Mouse (Mus musculus) MEL (cell line): Measurements from ENCODE around the gene Angptl8. TPM values are rescaled to one million over a fixed set of nuclear protein-coding genes. Genes with fewer than 3 reads are reported as not detected.
A peak's percentile ranks its signal among the peaks of the same experiment; 100 is the strongest.

Experiments
- DNase-seq: peaks from one replicate; pipeline ENCODE4 v3.0.0; 2011; ENCODE audit warnings: low read depth, low spot score
- H3K27ac ChIP-seq: 2 replicates; pipeline ENCODE4 v1.5.1; 2012; ENCODE audit warnings: low read depth, mild to moderate bottlenecking, control low read depth, low read length, moderate library complexity; ENCODE audit not compliant: control insufficient read depth
- H3K27me3 ChIP-seq, 2 experiments: fragments of 150-350 bp in 1 of 2; sonication (generic) in 1 of 2; 2 replicates each; pipeline ENCODE4 v1.6.1; 2012; ENCODE audit warnings: low read length in 2 of 2, mild to moderate bottlenecking in 2 of 2, improper control_type of control experiment in 1 of 2, moderate library complexity in 1 of 2; ENCODE audit not compliant: insufficient read depth in 2 of 2, control insufficient read depth in 1 of 2
- H3K36me3 ChIP-seq, 2 experiments: 2 replicates each; pipeline ENCODE4 v1.6.1; 2012 to 2014; ENCODE audit warnings: low read length in 2 of 2, improper control_type of control experiment in 1 of 2, inconsistent platforms in 1 of 2, mild to moderate bottlenecking in 1 of 2; ENCODE audit not compliant: insufficient read depth in 2 of 2, control insufficient read depth in 1 of 2
- H3K4me1 ChIP-seq, 2 experiments: fragments of 150-350 bp in 1 of 2; sonication (generic) in 1 of 2; 2 replicates each; pipeline ENCODE4 v1.6.1; 2012; ENCODE audit warnings: low read length in 2 of 2, improper control_type of control experiment in 1 of 2, mild to moderate bottlenecking in 1 of 2; ENCODE audit not compliant: insufficient read depth in 2 of 2, control insufficient read depth in 1 of 2
- H3K4me3 ChIP-seq, 2 experiments: fragments of 150-350 bp in 1 of 2; sonication (generic) in 1 of 2; 2 replicates each; pipeline ENCODE4 v1.5.1; 2012; ENCODE audit warnings: low read depth in 2 of 2, low read length in 2 of 2, mild to moderate bottlenecking in 2 of 2, moderate library complexity in 2 of 2, control low read depth in 1 of 2, improper control_type of control experiment in 1 of 2; ENCODE audit not compliant: control insufficient read depth in 1 of 2, insufficient read depth in 1 of 2
- H3K79me2 ChIP-seq: 2 replicates; pipeline ENCODE4 v1.6.1; 2012; ENCODE audit warnings: mild to moderate bottlenecking, low read length, moderate library complexity; ENCODE audit not compliant: control insufficient read depth, poor library complexity, insufficient read depth
- H3K9ac ChIP-seq: 2 replicates; pipeline ENCODE4 v1.6.1; 2012; ENCODE audit warnings: low read depth, mild to moderate bottlenecking, control low read depth, low read length, moderate library complexity; ENCODE audit not compliant: control insufficient read depth, poor library complexity, severe bottlenecking
- H3K9me3 ChIP-seq: fragments of 150-350 bp; sonication (generic); replicated peaks from 2 replicates; pipeline ENCODE4 v1.6.1; 2012; ENCODE audit warnings: mild to moderate bottlenecking, low read length, improper control_type of control experiment, moderate library complexity; ENCODE audit not compliant: insufficient read depth
- BHLHE40 ChIP-seq: IDR thresholded peaks from 2 replicates; pipeline ENCODE4 v1.6.1; 2012; ENCODE audit warnings: low read depth, mild to moderate bottlenecking, inconsistent platforms, low read length, improper control_type of control experiment, borderline replicate concordance
- CHD2 ChIP-seq: IDR thresholded peaks from 2 replicates; pipeline ENCODE4 v1.6.1; 2011; ENCODE audit warnings: low read length, improper control_type of control experiment
- CTCF ChIP-seq, 3 experiments: IDR thresholded peaks in 2 of 3; conservative IDR thresholded peaks in 1 of 3; 2 replicates each; pipeline ENCODE4 v1.5.1; 2011 to 2012; ENCODE audit warnings: low read length in 3 of 3, low read depth in 2 of 3, mild to moderate bottlenecking in 2 of 3, improper control_type of control experiment in 1 of 3, inconsistent platforms in 1 of 3, mixed read lengths in 1 of 3, moderate library complexity in 1 of 3; ENCODE audit not compliant: control insufficient read depth in 1 of 3, insufficient read depth in 1 of 3, poor library complexity in 1 of 3, severe bottlenecking in 1 of 3
- E2F4 ChIP-seq: IDR thresholded peaks from 2 replicates; pipeline ENCODE4 v1.6.1; 2011; ENCODE audit warnings: low read depth, low read length, improper control_type of control experiment, borderline replicate concordance
- ELF1 ChIP-seq: IDR thresholded peaks from 2 replicates; pipeline ENCODE4 v1.6.1; 2014; ENCODE audit warnings: low read depth, mild to moderate bottlenecking, inconsistent platforms, low read length, improper control_type of control experiment, moderate library complexity
- EP300 ChIP-seq, 2 experiments: IDR thresholded peaks; 2 replicates each; pipeline ENCODE4 v1.6.1; 2011; ENCODE audit warnings: improper control_type of control experiment in 2 of 2, low read length in 2 of 2, low read depth in 1 of 2, mild to moderate bottlenecking in 1 of 2
- ETS1 ChIP-seq: IDR thresholded peaks from 2 replicates; pipeline ENCODE4 v1.6.1; 2012; ENCODE audit warnings: low read depth, mild to moderate bottlenecking, inconsistent platforms, low read length, improper control_type of control experiment, moderate library complexity
- GABPA ChIP-seq: IDR thresholded peaks from 2 replicates; pipeline ENCODE4 v1.6.1; 2012; ENCODE audit warnings: low read depth, mild to moderate bottlenecking, inconsistent platforms, low read length, improper control_type of control experiment, moderate library complexity
- KAT2A ChIP-seq: conservative IDR thresholded peaks from 2 replicates; pipeline ENCODE4 v1.6.1; 2012; ENCODE audit warnings: low read depth, low read length, improper control_type of control experiment, inconsistent platforms
- MAFK ChIP-seq: IDR thresholded peaks from 2 replicates; pipeline ENCODE4 v1.6.1; 2011; ENCODE audit warnings: low read depth, mild to moderate bottlenecking, low read length, improper control_type of control experiment, borderline replicate concordance
- MAX ChIP-seq: IDR thresholded peaks from 2 replicates; pipeline ENCODE4 v1.6.1; 2011; ENCODE audit warnings: low read length, improper control_type of control experiment
- MAZ ChIP-seq: IDR thresholded peaks from 2 replicates; pipeline ENCODE4 v1.6.1; 2012; ENCODE audit warnings: low read depth, mild to moderate bottlenecking, inconsistent platforms, low read length, improper control_type of control experiment
- MXI1 ChIP-seq: IDR thresholded peaks from 2 replicates; pipeline ENCODE4 v1.6.1; 2011; ENCODE audit warnings: mild to moderate bottlenecking, low read depth, low read length, improper control_type of control experiment
- MYB ChIP-seq: IDR thresholded peaks from 2 replicates; pipeline ENCODE4 v1.6.1; 2011; ENCODE audit warnings: mild to moderate bottlenecking, low read depth, low read length, improper control_type of control experiment
- MYC ChIP-seq: IDR thresholded peaks from 2 replicates; pipeline ENCODE4 v1.6.1; 2011; ENCODE audit warnings: low read depth, mild to moderate bottlenecking, low read length, improper control_type of control experiment, moderate library complexity
- NELFE ChIP-seq: IDR thresholded peaks from 2 replicates; pipeline ENCODE4 v1.6.1; 2011; ENCODE audit warnings: low read depth, low read length, improper control_type of control experiment
- NRF1 ChIP-seq: IDR thresholded peaks from 2 replicates; pipeline ENCODE4 v1.6.1; 2014; ENCODE audit warnings: low read depth, mild to moderate bottlenecking, inconsistent platforms, low read length, improper control_type of control experiment, moderate library complexity; ENCODE audit not compliant: poor library complexity, insufficient read depth, severe bottlenecking
- TAL1 ChIP-seq: IDR thresholded peaks from 2 replicates; pipeline ENCODE4 v1.6.1; 2012; ENCODE audit warnings: mild to moderate bottlenecking, inconsistent platforms, low read length, moderate library complexity, mixed read lengths
- TBP ChIP-seq: IDR thresholded peaks from 2 replicates; pipeline ENCODE4 v1.8.0; 2011; ENCODE audit warnings: low read depth, low read length, improper control_type of control experiment
- TCF12 ChIP-seq: IDR thresholded peaks from 2 replicates; pipeline ENCODE4 v1.6.1; 2014; ENCODE audit warnings: low read depth, mild to moderate bottlenecking, inconsistent platforms, low read length, improper control_type of control experiment, moderate library complexity
- USF2 ChIP-seq, 2 experiments: IDR thresholded peaks; 2 replicates each; pipeline ENCODE4 v1.6.1; 2011 to 2012; ENCODE audit warnings: improper control_type of control experiment in 2 of 2, low read length in 2 of 2, borderline replicate concordance in 1 of 2, inconsistent platforms in 1 of 2, low read depth in 1 of 2, mild to moderate bottlenecking in 1 of 2; ENCODE audit not compliant: insufficient read depth in 1 of 2
- ZC3H11A ChIP-seq: IDR thresholded peaks from 2 replicates; pipeline ENCODE4 v1.6.1; 2012; ENCODE audit warnings: low read depth, mild to moderate bottlenecking, inconsistent platforms, low read length, improper control_type of control experiment
- polyA plus RNA-seq, 2 experiments: library from polyadenylated mRNA; stranded (reverse) in 1 of 2; unstranded in 1 of 2; fragments of >175 nt in 1 of 2; fragments of >200 nt in 1 of 2; gene quantifications; 2 replicates each; pipeline versions ENCODE4 v1.2.1 to v1.2.4; 2012; ENCODE audit warnings: low replicate concordance in 2 of 2, low read depth in 1 of 2; ENCODE audit not compliant: insufficient read length in 2 of 2, insufficient read depth in 1 of 2, missing spikeins in 1 of 2
- total RNA-seq: library from RNA; depleted of rRNA; stranded (reverse); fragments of 300-350 nt; gene quantifications from 2 replicates; pipeline ENCODE4 v1.2.3, GENCODE M21; 2012

Angptl8 gene
- total and polyA plus RNA-seq, 3 experiments, result 0.25 TPM; not detected in 2

DNA sequence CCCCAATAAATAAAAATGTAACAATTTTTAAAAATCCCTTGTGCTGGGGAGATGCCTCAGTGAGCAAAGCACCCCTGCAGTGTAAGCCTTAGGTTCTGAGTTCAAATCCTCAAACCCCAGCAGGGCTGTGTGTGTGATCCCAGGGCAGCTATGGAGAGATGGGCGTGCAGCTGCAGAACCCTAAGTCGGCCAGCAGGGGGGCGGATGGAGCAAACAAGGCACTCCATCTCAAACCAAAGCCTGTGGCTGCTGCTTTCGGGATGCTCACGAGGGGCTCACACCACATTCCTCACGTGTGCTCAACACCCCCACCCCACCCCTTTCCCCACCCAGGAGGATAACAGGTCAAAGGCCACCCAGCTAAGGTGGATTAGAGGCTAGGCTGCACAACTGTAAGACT, 48.4 kb upstream of the Angptl8 start (continued):
- TF ChIP-seq BHLHE40, result 0 out of 2 replicates have a peak, but pooled peaks have one; percentile 48
- TF ChIP-seq ETS1, result no peak
- no peak for TF ChIP-seq NRF1
- TF ChIP-seq KAT2A, result no peak
- TF ChIP-seq NELFE, result no peak
- no peak for TF ChIP-seq MYB
- peak; percentile 69 for TF ChIP-seq ZC3H11A
- TF ChIP-seq MAX, result no peak
- no peak for TF ChIP-seq TAL1
- no peak for TF ChIP-seq TBP
- TF ChIP-seq MAZ, result no peak
- no peak for TF ChIP-seq E2F4
- no peak for TF ChIP-seq CHD2
- TF ChIP-seq GABPA, result no peak
- no peak for TF ChIP-seq MXI1
- no peak for TF ChIP-seq USF2 (IDR thresholded peaks at IDR 0.05; ENCODE audit: borderline replicate concordance in 1 of 2, insufficient read depth in 1 of 2, low read depth in 1 of 2, low read length in 2 of 2)
- no peak for TF ChIP-seq MYC

DNA sequence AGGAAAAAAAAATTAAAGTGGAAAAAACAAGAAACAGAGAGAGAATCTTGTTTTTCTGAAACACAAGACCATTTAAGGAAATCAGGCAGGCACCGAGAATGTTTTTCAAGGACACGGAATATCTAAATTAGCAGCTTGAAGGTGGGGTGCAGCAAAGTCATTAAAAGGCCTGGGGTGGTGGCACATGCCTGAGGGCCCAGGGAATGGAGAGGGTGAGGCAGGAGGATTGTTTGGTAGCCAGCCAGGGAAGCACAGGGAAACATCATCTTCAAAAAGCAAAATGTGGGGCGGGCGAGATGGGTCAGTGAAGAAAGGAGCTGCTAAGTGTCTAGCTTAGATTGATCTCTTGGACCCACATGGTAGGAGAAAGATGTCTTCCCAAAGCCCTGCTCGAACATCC, 47.7 kb upstream of the Angptl8 start:
- Histone ChIP-seq H3K36me3 (no peaks in the 10 kb centered on the region), H3K27ac (no peak overlapping the region), H3K9ac (no peak overlapping the region), H3K9me3 (no peaks in the 10 kb centered on the region), H3K79me2 (no peaks in the 10 kb centered on the region), H3K4me3 (no peak overlapping the region), H3K4me1 (peaks cover 5% of the 10 kb centered on the region in 2 experiments; a peak in 2 of 4 replicates), H3K27me3 (no peaks in the 10 kb centered on the region)
- no peak for DNase-seq
- TF ChIP-seq TCF12, result no peak
- TF ChIP-seq USF2 (IDR thresholded peaks at IDR 0.05; ENCODE audit: borderline replicate concordance in 1 of 2, insufficient read depth in 1 of 2, low read depth in 1 of 2, low read length in 2 of 2), result no peak
- TF ChIP-seq EP300 (IDR thresholded peaks at IDR 0.05; ENCODE audit: low read depth in 1 of 2, low read length in 2 of 2), result no peak
- no peak for TF ChIP-seq ELF1
- TF ChIP-seq ZC3H11A, result no peak
- TF ChIP-seq CTCF (IDR thresholded peaks at IDR 0.05 in 2 of 3, conservative IDR thresholded peaks at IDR 0.05 in 1 of 3; ENCODE audit: control insufficient read depth in 1 of 3, insufficient read depth in 1 of 3, low read depth in 2 of 3, low read length in 3 of 3, poor library complexity in 1 of 3, severe bottlenecking in 1 of 3), result 0 out of 6 replicates have a peak, but pooled peaks of 1 of the 3 experiments have one; percentile 9
- no peak for TF ChIP-seq MAFK
